Mouse (Mus musculus) heart, adult 2 months (tissue): ENCODE data around the gene Camkv.

ENCODE experiments used
- CTCF ChIP-seq: fragments of 200-600 bp; IDR thresholded peaks from 2 replicates; pipeline ENCODE4 v1.8.1; 2022; ENCODE audit warnings: antibody characterized with exemption, mild to moderate bottlenecking, moderate library complexity
- EP300 ChIP-seq: fragments of 200-500 bp; IDR thresholded peaks from 2 replicates; pipeline ENCODE4 v1.6.1; 2011; ENCODE audit warnings: low read depth, low read length, control low read depth; ENCODE audit not compliant: insufficient read depth
- POLR2A ChIP-seq: fragments of 200-500 bp; IDR thresholded peaks from 2 replicates; pipeline ENCODE4 v1.6.1; 2011; ENCODE audit warnings: mild to moderate bottlenecking, low read depth, low read length, control low read depth; ENCODE audit not compliant: insufficient read depth

DNA sequence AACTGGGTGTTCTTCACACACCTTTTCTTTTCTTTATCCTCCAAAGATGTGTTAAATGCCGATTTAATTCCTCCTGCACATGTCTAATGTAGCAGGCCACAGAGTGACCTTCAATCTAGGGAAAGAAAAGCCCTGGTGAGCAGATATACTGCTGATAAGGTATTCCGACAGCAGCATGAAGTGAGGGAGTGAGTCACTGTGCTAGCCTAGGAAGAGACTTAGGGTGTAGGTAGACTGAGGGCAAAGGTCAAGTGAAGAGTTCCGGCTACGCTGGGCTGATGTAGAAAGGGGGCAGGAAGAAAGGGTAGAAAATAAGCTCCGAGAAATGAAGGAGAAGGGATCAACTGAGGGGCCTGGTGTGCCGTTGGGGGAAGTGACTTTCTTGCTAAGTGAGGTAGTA is 45.2 kb upstream of the Camkv start:
- TF ChIP-seq POLR2A (no peak), CTCF (no peak), EP300 (no peak)
